Mouse (Mus musculus) heart, postnatal 4 days (tissue): ENCODE results near the gene Slc25a11. TPM values are rescaled to one million over a fixed set of nuclear protein-coding genes. Genes with fewer than 3 reads are reported as not detected.

Experiments used
- DNase-seq: peaks from one replicate; pipeline ENCODE4 v3.0.0; 2021
- total RNA-seq, 2 experiments: library from RNA; stranded (reverse); gene quantifications; 2 replicates each; pipeline ENCODE4 v1.2.3; 2021

Slc25a11 gene
- 100 to 1,000 TPM; 311 to 313 TPM for total RNA-seq

DNA sequence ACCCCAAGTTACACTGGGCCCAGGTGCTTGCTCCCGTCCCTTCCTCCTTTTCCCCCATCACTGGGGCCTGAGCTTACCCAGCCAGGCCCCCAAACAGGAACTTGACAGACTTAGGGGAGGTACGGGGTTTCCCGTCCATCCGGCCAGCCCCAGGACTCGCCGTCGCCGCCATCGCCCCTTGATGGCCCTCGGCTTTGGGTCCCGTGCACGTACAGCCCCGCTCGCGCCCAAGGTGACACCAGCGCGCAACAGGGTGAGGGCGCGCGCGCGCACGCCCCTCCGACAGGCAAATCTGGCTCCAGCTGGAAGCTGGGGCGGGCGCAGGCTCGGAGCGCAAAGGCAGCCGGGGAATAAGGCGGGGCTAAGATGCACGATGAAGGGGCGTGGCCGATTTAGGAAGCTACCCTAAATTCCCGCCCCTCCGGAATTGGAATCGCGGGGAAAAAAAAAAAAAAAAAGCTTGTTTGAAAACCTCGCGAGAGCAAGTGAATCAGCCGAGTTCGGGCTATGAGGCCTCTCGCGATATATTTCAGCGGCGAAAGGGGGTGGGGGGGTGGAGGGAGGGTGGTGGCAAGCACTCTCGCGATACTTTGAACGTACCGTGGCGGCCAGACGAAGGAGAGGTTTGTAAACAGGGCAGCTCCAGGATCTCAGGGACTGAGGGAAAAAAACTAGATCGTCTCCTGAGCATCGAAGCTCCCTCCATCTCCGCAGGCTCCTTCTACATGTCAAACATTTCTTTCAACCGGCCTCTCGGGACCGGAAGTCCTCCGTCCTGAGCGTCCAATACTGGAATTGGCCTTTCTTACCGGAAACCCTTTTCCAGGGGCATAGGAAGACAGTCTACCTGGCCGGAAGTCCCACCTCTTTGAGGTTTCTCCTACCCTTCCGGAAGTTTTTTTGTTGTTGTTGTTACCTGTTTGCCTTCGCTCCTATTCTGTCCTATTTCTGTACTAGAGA lies at the start of gene Slc25a11, which contains the start of gene Rnf167:
Gene Slc25a11 (minus strand): TSS at position 789 of the 960 bp plus-strand sequence.
Gene Rnf167 (plus strand): TSS at position 545 of the 960 bp plus-strand sequence.
- DNase-seq, result peak; percentile 98

DNA sequence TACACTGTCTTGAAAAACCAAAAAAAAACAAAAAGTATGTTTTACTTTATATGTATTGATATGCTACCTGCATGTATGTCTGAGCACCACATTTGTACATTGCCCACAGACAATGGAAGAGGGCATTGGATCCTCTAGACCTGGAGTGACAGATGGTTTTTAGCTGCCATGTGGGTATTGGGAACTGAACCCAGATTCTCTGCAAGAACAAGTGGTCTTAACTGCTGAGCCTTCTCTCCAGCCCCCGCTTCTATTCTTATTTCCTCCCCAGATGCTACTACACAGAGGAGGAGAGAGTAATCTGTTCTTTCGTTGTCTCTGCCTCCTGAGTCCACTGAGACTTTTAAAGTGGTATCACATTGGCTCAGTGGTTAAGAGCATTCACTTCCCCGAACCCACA lies 46.2 kb upstream of the Slc25a11 start:
- DNase-seq, result no peak

- no peak for DNase-seq
Measured at GRCm38 (mm10) chr11:70689578-70689977, 42.3 kb upstream of the Slc25a11 start.

DNA sequence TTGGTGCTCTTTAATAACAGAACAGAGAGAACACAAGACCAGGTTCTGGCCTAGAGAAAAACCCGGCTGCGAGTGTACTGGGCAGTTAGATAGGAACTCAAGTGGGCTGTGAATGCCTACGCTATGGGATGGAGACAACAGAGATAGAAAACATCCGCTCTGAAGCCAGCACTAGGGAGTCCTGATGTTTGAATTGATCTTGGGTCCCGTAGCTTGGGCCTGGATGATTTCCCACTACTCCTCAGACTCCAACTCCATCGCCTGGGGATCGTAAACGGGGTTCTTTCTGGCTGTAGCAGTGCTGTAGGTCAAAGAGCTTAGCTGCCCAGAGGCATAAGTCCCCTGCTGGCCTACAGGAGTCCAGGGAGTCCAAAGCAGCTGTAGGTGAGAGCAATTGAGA lies 41.1 kb upstream of the Slc25a11 start:
- DNase-seq, result no peak

GRCm38 (mm10) chr11:70687601-70688199 lies 40.4 kb upstream of the Slc25a11 start, which contains the start of gene Camta2:
Camta2 (minus strand) TSS chr11:70688105.
- DNase-seq, result peak; percentile 92

DNA sequence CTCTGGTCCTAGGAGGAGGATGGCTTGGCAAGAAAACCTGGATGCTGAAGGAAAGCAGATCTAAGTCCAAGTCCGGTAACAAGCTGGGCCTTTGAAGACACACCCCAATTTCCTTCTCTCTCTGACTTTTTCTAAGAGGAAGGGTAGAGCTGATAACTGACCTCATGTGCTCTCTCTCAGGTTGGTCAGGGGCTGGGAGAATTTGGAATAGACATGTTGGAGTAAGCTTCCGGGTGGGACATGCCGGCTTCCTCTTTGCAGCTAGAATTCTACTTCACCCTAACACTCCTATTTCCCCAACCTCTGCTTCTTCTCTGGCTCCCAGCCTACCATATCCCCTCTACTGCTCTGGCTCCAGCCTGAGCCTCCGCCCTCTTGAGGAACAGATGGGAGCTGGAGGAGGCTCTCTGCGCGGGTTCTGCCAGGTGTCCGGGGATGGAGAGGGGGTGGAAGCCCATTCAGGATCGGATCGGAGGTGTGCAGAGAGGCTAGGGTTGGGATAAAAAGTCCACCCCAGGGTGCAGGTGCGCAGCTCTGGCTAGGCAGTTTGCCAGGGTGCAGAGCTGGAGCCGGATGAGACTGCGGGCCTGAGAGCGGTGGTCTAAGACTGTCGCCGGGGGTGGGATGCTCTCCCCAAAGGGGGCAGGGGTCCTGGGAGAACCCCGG lies 39.8 kb upstream of the Slc25a11 start:
- peak; percentile 54 for DNase-seq

DNA sequence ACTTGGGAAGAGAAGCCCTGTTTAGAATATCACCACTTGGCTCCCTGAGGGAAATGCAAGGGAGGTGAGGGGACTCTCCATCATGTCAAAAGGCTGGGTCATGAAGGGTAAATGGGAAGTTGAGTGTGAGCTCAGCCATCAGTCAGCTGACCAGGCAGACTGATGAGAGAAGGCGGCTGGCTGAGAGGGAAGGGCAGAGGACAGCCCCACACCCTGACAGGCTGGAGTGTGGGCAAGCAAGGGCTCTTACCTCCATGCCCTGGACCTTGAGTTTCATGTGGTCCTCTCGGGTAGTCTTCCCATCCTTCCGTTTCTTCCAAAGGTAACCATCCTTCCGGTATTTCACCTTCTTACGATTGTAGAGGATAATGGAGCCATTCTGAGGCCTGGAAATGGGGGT lies 36.4 kb upstream of the Slc25a11 start:
- no peak for DNase-seq

- DNase-seq, result peak; percentile 63
Measured at GRCm38 (mm10) chr11:70681897-70682581, 34.8 kb upstream of the Slc25a11 start.

GRCm38 (mm10) chr11:70681170-70681569 lies 33.9 kb upstream of the Slc25a11 start:
- no peak for DNase-seq

- DNase-seq, result no peak
Measured at GRCm38 (mm10) chr11:70679894-70680293, 32.6 kb upstream of the Slc25a11 start.

DNA sequence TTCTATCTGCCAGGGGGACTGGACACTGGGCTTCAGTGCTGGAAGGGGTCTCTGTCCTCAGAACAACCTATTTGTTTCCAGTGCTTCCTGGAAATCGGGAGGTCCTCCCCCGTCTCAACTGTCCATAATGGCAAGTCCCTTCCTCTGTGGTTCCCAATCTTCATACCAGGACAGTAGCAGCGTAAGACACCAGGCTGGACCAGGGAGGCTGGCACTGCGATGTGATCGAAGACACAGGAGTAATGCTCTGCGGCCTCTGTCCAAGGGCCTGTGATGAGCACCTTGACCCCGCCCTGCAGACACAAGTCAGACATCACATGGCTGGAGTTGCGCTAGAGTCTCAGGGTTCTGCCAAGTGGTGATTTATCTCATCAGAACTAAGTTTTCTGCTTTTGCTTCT lies 32.1 kb upstream of the Slc25a11 start:
- no peak for DNase-seq

DNA sequence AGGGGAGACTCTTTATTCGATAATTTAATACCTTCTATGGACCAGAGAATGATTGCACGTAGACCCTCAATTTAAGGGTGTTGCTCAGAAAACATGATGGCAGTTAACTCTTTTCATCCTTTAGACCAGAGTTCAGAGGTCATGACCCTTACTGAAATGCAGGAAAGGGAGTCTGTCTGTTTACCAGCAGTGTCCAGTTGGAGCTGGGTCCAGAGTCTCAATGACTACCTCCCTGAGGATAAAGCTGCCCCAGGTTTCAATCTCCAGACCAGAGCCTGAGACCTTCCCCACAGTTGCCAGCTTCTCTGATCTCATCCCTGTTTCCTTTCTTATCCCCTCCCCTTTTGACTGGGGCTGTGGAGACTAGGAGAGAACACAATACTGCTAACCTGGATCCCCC lies 31.3 kb upstream of the Slc25a11 start:
- DNase-seq, result no peak

- DNase-seq, result no peak
Measured at GRCm38 (mm10) chr11:70678092-70678491, 30.8 kb upstream of the Slc25a11 start.

DNA sequence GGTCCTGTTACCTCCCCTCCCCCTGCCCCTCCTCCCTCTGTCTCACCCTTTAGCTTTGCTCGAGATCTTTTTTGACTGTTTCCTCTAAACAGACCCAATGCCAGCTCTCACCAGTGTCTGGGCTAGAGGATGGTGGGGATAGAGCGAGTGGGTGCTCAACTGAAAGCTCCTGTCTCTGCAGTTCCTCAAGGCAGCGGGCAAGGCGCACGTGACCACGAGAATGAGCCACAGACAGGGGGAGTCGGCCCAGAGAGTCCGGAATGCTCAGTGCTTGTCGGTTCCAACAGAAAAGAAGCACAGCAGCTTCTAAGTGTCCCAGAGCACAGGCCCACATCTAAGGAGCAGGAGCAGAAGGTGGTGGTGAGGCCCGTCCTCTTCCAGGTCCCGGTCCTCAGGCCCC lies 27.2 kb upstream of the Slc25a11 start:
- DNase-seq, result no peak

- DNase-seq, result no peak
Measured at GRCm38 (mm10) chr11:70674014-70674413, 26.7 kb upstream of the Slc25a11 start.

DNA sequence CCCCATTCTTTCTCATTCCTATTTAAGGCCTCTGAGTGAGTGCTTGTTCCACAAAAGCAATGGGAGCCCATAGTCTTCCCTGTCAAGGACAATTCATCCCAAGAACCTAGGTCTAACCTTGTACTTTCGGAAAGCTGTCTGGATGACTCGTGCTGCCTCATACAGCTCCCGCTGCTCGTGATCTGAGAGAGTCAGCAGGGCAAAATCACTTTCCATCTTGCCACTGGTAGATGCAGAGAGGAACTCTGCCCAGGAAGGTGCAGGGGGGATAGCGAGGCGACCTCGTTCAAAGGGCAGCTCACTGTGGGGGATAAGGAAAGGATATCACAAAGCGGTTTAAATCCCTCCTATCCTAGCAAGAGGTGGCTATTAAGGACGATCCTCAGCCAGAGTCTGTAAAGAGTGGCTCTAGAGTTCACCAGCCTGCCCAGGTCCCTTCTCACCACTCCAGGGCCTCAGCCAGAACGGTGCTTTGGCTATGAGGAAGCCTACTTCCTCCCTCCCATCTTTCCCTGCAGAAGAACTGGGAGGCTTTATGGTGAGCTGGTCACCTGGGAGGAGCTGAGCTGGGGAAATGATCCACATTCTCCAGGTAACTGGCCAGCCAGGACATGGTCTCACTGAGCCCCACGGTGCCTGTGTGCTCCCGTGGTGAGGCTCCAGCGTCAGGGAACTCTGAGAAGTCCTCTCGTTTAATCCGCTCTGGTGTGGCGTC lies 24.2 kb upstream of the Slc25a11 start:
- no peak for DNase-seq

DNA sequence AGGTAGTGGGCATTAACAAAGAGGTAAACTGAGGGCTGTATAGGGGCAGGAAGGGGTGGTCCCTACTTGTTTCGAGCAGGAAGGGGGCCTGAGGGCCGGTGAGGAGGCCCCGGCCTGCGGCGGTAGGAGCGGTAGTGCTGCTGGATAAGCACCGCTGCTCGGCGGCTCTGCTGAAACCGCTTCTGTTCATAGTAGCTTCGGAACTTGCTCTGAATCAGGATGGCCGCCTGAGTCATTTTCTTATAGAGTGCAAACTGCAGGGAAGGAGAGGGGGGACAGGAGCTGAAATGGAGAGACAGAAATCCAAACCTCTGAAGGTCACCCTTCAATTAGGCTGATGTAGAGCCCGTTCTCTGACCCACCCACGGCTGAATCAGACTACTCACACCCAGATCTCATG lies 23.2 kb upstream of the Slc25a11 start:
- DNase-seq, result no peak

GRCm38 (mm10) chr11:70669582-70670345 lies 22.5 kb upstream of the Slc25a11 start:
- peak; percentile 85 for DNase-seq

GRCm38 (mm10) chr11:70668771-70669505 lies 21.7 kb upstream of the Slc25a11 start, which contains the start of gene Spag7:
Spag7 (minus strand) TSS chr11:70669416.
- DNase-seq, result peak; percentile 96

DNA sequence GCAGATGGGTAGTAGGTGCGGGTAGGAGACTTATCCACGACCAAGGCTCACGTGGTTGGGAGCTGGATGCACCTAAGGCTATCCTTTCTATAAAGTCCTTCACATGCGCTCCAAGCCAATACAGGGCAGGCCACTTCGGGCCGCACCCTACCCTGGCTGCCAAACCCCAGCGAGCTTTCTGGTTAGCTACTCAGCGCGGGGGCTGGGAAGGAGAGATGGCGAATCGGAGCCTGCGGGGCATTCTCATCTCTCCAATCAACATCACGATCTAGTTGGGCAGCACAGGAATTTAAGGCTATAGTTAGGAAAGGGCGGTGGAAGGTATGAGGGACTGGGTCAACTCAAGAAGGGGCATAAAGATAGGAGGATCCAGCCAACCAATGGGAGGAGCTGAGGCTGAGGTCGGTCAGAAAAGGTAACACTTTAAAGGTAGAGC lies 21.1 kb upstream of the Slc25a11 start:
- peak; percentile 67 for DNase-seq
